Comparison of ENCODE assay signal across 24 mouse cellular contexts in the genomic region with DNA sequence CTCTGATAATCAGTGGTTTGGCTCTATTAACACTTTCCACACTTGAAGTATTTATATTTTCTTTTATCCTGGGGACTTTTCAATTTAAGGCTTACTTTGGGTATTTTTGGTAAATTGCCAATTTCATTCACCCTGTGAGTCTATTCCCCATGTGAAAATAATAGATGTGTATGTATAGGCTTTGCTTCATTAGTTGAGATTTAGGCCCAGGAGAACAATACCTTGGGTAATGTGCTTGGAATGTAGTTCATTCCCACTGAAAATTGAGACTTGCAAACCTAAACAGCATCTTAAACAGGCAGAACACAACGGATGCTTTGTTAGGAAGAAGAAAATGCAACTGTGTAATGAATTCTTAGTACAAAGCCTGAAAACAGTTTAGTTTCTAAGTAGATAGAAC.
DNase-seq lines count a peak whose midpoint lies in the region; ATAC-seq and TF ChIP-seq lines count a peak whose summit lies in the region.
"Had no signal": no experiment of that assay in that cellular context is flagged by ENCODE, and none has a peak within 500 bp of the region (broad histone marks: within the 10 kb centered on the region; RNA-seq: fewer than 3 reads in every experiment).

No protein-coding gene starts in this region.

- H3K4me3 ChIP-seq in forebrain, embryonic 12.5 days (replicated peaks): no peak overlapping the region
- H3K4me3 ChIP-seq in forebrain, postnatal 0 days (ENCODE audit: low read depth, low read length): no peak overlapping the region
- H3K4me3 ChIP-seq in forebrain, embryonic 13.5 days: no peak overlapping the region
- no peak overlapping the region for H3K4me3 ChIP-seq in hindbrain, embryonic 15.5 days
- H3K4me3 ChIP-seq: erythroblast, embryonic 14.5 days; left cerebral cortex, adult 2 months; limb, embryonic 15.5 days; megakaryocyte, embryonic 14.5 days had no signal

- no peak overlapping the region for H3K27ac ChIP-seq in forebrain, embryonic 12.5 days
- H3K27ac ChIP-seq in forebrain, postnatal 0 days (ENCODE audit: low read depth, low read length): no peak overlapping the region
- no peak overlapping the region for H3K27ac ChIP-seq in forebrain, embryonic 13.5 days
- no peak overlapping the region for H3K27ac ChIP-seq in hindbrain, embryonic 15.5 days (replicated peaks)
- H3K27ac ChIP-seq: kidney, postnatal 0 days; left cerebral cortex, adult 2 months; limb, embryonic 15.5 days; stomach, postnatal 0 days had no signal

- H3K27me3 ChIP-seq in forebrain, embryonic 12.5 days: no peaks in the 10 kb centered on the region
- H3K27me3 ChIP-seq in forebrain, postnatal 0 days (ENCODE audit: insufficient read depth, low read length): no peaks in the 10 kb centered on the region
- H3K27me3 ChIP-seq in forebrain, embryonic 13.5 days: no peaks in the 10 kb centered on the region
- H3K27me3 ChIP-seq in hindbrain, embryonic 15.5 days: no peaks in the 10 kb centered on the region
- H3K27me3 ChIP-seq: limb, embryonic 15.5 days; megakaryocyte, embryonic 14.5 days had no signal

- H3K4me1 ChIP-seq in forebrain, embryonic 12.5 days: no peaks in the 10 kb centered on the region
- no peaks in the 10 kb centered on the region for H3K4me1 ChIP-seq in forebrain, postnatal 0 days (ENCODE audit: insufficient read depth)
- H3K4me1 ChIP-seq in forebrain, embryonic 13.5 days: no peaks in the 10 kb centered on the region
- no peaks in the 10 kb centered on the region for H3K4me1 ChIP-seq in hindbrain, embryonic 15.5 days (replicated peaks)
- H3K4me1 ChIP-seq: limb, embryonic 15.5 days; megakaryocyte, embryonic 14.5 days had no signal

- H3K9me3 ChIP-seq in forebrain, embryonic 12.5 days: no peaks in the 10 kb centered on the region
- H3K9me3 ChIP-seq in forebrain, postnatal 0 days (ENCODE audit: low read length): no peaks in the 10 kb centered on the region
- H3K9me3 ChIP-seq in forebrain, embryonic 13.5 days (replicated peaks): no peaks in the 10 kb centered on the region
- no peaks in the 10 kb centered on the region for H3K9me3 ChIP-seq in hindbrain, embryonic 15.5 days
- H3K9me3 ChIP-seq: limb, embryonic 15.5 days; megakaryocyte, embryonic 14.5 days had no signal

- DNase-seq in forebrain, postnatal 0 days: no peak
- peak; percentile 9 for DNase-seq in Muller cell, postnatal 12 days (ENCODE audit: inconsistent ontology term)
- DNase-seq in layer of hippocampus, adult 18-20 months (ENCODE audit: low spot score in 2 of 2): no peak
- no peak for DNase-seq in ovary, postnatal 36 days (ENCODE audit: low spot score)
- DNase-seq in yolk sac, embryonic 10.5 days (ENCODE audit: low spot score): no peak
- DNase-seq: adrenal gland, postnatal 36 days; cerebellum, adult 9-10 months; heart, postnatal 4 days; liver, postnatal 0 days; lung, postnatal 14 days; right cerebral cortex, postnatal 25 days; thymus, postnatal 14 days had no signal

- TF ChIP-seq CTCF in forebrain, postnatal 0 days (IDR thresholded peaks at IDR 0.05; ENCODE audit: low read depth): no peak

- WGBS in forebrain, embryonic 12.5 days: 13% methylated on average over 1 of the region's 1 CpGs
- WGBS in forebrain, postnatal 0 days: 8% methylated on average over 1 of the region's 1 CpGs
- 2% methylated on average over 1 of the region's 1 CpGs for WGBS in forebrain, embryonic 13.5 days
- WGBS in hindbrain, embryonic 15.5 days: 31% methylated on average over 1 of the region's 1 CpGs

- H3K9ac ChIP-seq in forebrain, embryonic 12.5 days: no peak overlapping the region
- H3K9ac ChIP-seq in forebrain, postnatal 0 days: no peak overlapping the region
- no peak overlapping the region for H3K9ac ChIP-seq in forebrain, embryonic 13.5 days
- no peak overlapping the region for H3K9ac ChIP-seq in hindbrain, embryonic 15.5 days
- H3K9ac ChIP-seq: limb, embryonic 15.5 days; liver, postnatal 0 days had no signal

- no peaks in the 10 kb centered on the region for H3K36me3 ChIP-seq in forebrain, embryonic 12.5 days (replicated peaks)
- no peaks in the 10 kb centered on the region for H3K36me3 ChIP-seq in forebrain, postnatal 0 days (ENCODE audit: insufficient read depth)
- H3K36me3 ChIP-seq in forebrain, embryonic 13.5 days (ENCODE audit: poor library complexity, severe bottlenecking): no peaks in the 10 kb centered on the region
- no peaks in the 10 kb centered on the region for H3K36me3 ChIP-seq in hindbrain, embryonic 15.5 days
- H3K36me3 ChIP-seq: limb, embryonic 15.5 days had no signal

- H3K4me2 ChIP-seq in forebrain, embryonic 12.5 days: no peak overlapping the region
- no peak overlapping the region for H3K4me2 ChIP-seq in forebrain, postnatal 0 days (ENCODE audit: low read depth)
- no peak overlapping the region for H3K4me2 ChIP-seq in forebrain, embryonic 13.5 days
- no peak overlapping the region for H3K4me2 ChIP-seq in hindbrain, embryonic 15.5 days
- H3K4me2 ChIP-seq: heart, embryonic 11.5 days; limb, embryonic 15.5 days had no signal

- peak; percentile 95 for ATAC-seq in forebrain, embryonic 12.5 days (ENCODE audit: low FRiP score)
- no peak for ATAC-seq in forebrain, postnatal 0 days
- ATAC-seq in forebrain, embryonic 13.5 days: peak; percentile 94
- peak; percentile 63; the same call in 1 of the 2 replicates for ATAC-seq in hindbrain, embryonic 15.5 days (ENCODE audit: low FRiP score, low read depth)
- ATAC-seq: activated CD4-positive, CD25-positive, alpha-beta regulatory T cell, adult 4 months; intestine, postnatal 0 days; liver, postnatal 0 days had no signal
